Mouse (Mus musculus) kidney, embryonic 16.5 days (tissue): ENCODE results near the gene Gm3285. TPM values are rescaled to one million over a fixed set of nuclear protein-coding genes. Genes with fewer than 3 reads are reported as not detected.

Experiments used
- ATAC-seq: fragments of 200-750 bp; cut with Nextera tagmentation; 2 replicates; pipeline ENCODE4 v1.8.0; 2017; ENCODE audit warnings: moderate TSS enrichment; ENCODE audit not compliant: low FRiP score, low TSS enrichment
- H3K27ac ChIP-seq: fragments of 300-500 bp; sonication (generic); 2 replicates; pipeline ENCODE4 v1.5.1; 2014; ENCODE audit warnings: low read length
- H3K27me3 ChIP-seq: fragments of 300-500 bp; sonication (generic); 2 replicates; pipeline ENCODE4 v1.6.1; 2014; ENCODE audit warnings: low read length, control low read depth, mixed read lengths; ENCODE audit not compliant: insufficient read depth
- H3K36me3 ChIP-seq: fragments of 300-500 bp; sonication (generic); 2 replicates; pipeline ENCODE4 v1.6.1; 2014; ENCODE audit warnings: low read length, control low read depth, mixed read lengths; ENCODE audit not compliant: insufficient read depth
- H3K4me1 ChIP-seq: fragments of 300-500 bp; sonication (generic); 2 replicates; pipeline ENCODE4 v1.6.1; 2014; ENCODE audit warnings: low read length, control low read depth, mixed read lengths; ENCODE audit not compliant: insufficient read depth
- H3K4me2 ChIP-seq: fragments of 300-500 bp; sonication (generic); replicated peaks from 2 replicates; pipeline ENCODE4 v1.6.1; 2014; ENCODE audit warnings: low read depth, low read length
- H3K4me3 ChIP-seq: fragments of 300-500 bp; sonication (generic); 2 replicates; pipeline ENCODE4 v1.5.1; 2014; ENCODE audit warnings: mild to moderate bottlenecking, low read length
- H3K9ac ChIP-seq: fragments of 300-500 bp; sonication (generic); replicated peaks from 2 replicates; pipeline ENCODE4 v1.6.1; 2014; ENCODE audit warnings: low read length
- H3K9me3 ChIP-seq: fragments of 300-500 bp; sonication (generic); 2 replicates; pipeline ENCODE4 v1.6.1; 2016; ENCODE audit warnings: low read length, control low read depth
- WGBS: fragments of 180-500 bp; shearing (Covaris S2); extraction: QIAGEN DNeasy Blood & Tissue Kit; methylation state at CpG from one replicate; pipeline ENCODE4 v1.1.7; 2014; 5-methylcytosine and 5-hydroxymethylcytosine counted together
- polyA plus RNA-seq: library from polyadenylated mRNA; unstranded; fragments of >200 nt; fragmentation: Nextera tagmentation; extraction: Ambion mirVana; gene quantifications from 2 replicates; pipeline ENCODE4 v1.2.1, GENCODE M21; 2015

Gene Gm3285
- not detected in 2 replicates for polyA plus RNA-seq

- H3K36me3 ChIP-seq: no peaks in the 10 kb centered on the region
- H3K4me2 ChIP-seq: no peak within 1 kb of the TSS
- no peak within 1 kb of the TSS for H3K4me3 ChIP-seq
- H3K27me3 ChIP-seq: no peaks in the 10 kb centered on the region
- 0 out of 2 replicates have a peak, but pooled peaks cover 2% of the 10 kb centered on the region for H3K9me3 ChIP-seq
- no peak within 1 kb of the TSS for H3K27ac ChIP-seq
- no peak for ATAC-seq
- no peak within 1 kb of the TSS for H3K9ac ChIP-seq
- 64% methylated on average over 7 of the region's 7 CpGs for WGBS
- H3K4me1 ChIP-seq: no peaks in the 10 kb centered on the region
Observed at GRCm38 (mm10) chr10:77861675-77862074, at the start of gene Gm3285. Gene Gm3285, plus strand, starts transcription at chr10:77861975.

DNA sequence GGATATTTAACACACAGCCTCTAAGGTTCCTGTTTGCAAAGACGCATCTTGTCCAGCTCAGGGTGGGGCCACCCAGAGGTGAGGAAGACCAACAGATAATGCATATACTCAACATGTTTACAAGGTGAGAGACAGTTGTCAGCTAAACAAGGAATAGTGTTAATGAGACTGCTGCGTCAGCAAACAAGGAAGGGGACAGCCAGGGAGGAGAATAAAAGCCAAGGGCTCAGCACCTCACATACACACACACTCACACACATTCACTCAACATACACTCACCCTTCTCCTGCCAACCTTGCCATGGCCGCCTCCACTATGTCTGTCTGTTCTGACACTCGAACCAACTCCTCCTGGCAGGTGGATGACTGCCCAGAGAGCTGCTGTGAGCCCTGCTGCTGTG lies 47.4 kb upstream of the Gm3285 start, which contains the start of gene Gm2696:
Gene Gm2696, plus strand, starts transcription at position 301 of the 400 bp plus-strand sequence.
- no peaks in the 10 kb centered on the region; the same call in 1 of the 2 replicates for H3K9me3 ChIP-seq

DNA sequence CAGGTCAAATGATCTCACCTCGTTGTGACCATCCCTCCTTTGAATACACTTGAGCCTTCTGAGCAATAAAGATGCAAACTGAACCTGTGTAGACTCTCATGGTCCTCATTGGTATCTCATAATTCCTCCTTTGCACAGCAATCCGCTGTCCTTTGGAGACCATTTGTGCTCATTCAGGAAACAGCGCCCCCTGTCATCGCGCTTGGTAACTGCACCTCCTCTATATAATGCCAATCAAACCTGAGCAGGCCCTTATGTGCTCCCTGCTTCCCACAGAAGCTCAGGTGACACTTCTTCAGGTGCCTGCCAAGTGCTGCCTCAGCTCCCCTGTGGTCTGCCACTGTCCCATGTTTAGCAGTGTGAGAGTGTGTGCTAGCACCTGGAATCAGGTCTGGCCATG lies 46.3 kb upstream of the Gm3285 start:
- no peak overlapping the region for H3K4me3 ChIP-seq
- no peaks in the 10 kb centered on the region for H3K9me3 ChIP-seq
- WGBS: 41% methylated on average over 5 of the region's 5 CpGs
- H3K27ac ChIP-seq: no peak overlapping the region
- no peak overlapping the region for H3K4me2 ChIP-seq
- H3K36me3 ChIP-seq: no peaks in the 10 kb centered on the region
- no peaks in the 10 kb centered on the region for H3K4me1 ChIP-seq
- no peak overlapping the region for H3K9ac ChIP-seq
- ATAC-seq: no peak
- no peaks in the 10 kb centered on the region for H3K27me3 ChIP-seq

More for the DNA sequence above, 47.4 kb upstream of the Gm3285 start, which contains the start of gene Gm2696:
- H3K36me3 ChIP-seq: no peaks in the 10 kb centered on the region
- ATAC-seq: no peak
- no peaks in the 10 kb centered on the region for H3K4me1 ChIP-seq
- H3K4me2 ChIP-seq: no peak within 1 kb of the TSS
- H3K9ac ChIP-seq: no peak within 1 kb of the TSS
- H3K4me3 ChIP-seq: no peak within 1 kb of the TSS
- no peaks in the 10 kb centered on the region for H3K27me3 ChIP-seq
- 60% methylated on average over 4 of the region's 4 CpGs for WGBS
- H3K27ac ChIP-seq: no peak within 1 kb of the TSS

DNA sequence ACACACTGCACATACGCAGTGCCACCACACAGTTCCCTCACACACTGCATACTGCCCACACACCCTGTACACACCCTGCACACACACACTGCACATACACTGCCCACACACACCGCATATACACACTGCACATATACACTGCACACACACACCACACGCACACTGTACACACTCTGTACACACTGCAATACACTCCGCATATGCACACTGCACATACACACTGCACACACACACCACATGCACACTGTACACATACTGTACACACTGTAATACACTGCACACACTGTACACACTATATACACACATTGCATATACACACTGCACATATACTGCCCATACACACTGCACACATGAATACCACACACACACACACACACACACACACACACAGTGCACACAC lies 43.3 kb upstream of the Gm3285 start:
- Histone ChIP-seq H3K4me2 (no peak overlapping the region), H3K9ac (no peak overlapping the region), H3K4me1 (no peaks in the 10 kb centered on the region), H3K36me3 (no peaks in the 10 kb centered on the region), H3K4me3 (no peak overlapping the region), H3K27me3 (no peaks in the 10 kb centered on the region), H3K9me3 (no peaks in the 10 kb centered on the region), H3K27ac (no peak overlapping the region)
- ATAC-seq: no peak
- WGBS: 98% methylated on average over 4 of the region's 4 CpGs

- no peaks in the 10 kb centered on the region for H3K36me3 ChIP-seq
- H3K9me3 ChIP-seq: no peaks in the 10 kb centered on the region
- H3K27ac ChIP-seq: no peak overlapping the region
- H3K4me3 ChIP-seq: no peak overlapping the region
- no peak for ATAC-seq
- no peak overlapping the region for H3K9ac ChIP-seq
- WGBS: 38% methylated on average over 4 of the region's 4 CpGs
- no peak overlapping the region for H3K4me2 ChIP-seq
- no peaks in the 10 kb centered on the region for H3K4me1 ChIP-seq
- H3K27me3 ChIP-seq: no peaks in the 10 kb centered on the region
Observed at GRCm38 (mm10) chr10:77819203-77819602, 42.6 kb upstream of the Gm3285 start.

DNA sequence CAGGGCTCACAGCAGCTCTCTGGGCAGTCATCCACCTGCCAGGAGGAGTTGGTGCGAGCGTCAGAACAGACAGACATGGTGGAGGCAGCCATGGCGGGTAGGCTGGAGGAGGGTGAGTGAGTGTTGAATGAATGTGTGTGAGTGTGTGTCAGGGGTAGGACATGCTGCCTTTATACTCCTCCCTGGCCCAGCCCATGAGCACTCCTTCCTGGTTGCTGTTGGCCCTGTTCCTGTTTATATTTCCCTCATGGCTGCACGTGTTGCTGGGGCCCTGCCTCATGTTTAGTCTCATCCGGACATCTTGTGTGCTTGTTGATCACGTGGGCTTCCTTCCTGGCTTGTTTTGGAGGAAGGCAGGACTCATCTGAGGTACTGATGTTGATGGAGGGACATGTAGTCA lies 34.8 kb upstream of the Gm3285 start, which contains the start of gene Krtap10-4:
Gene Krtap10-4, minus strand, starts transcription at position 145 of the 400 bp plus-strand sequence.
- Histone ChIP-seq H3K9ac (no peak within 1 kb of the TSS), H3K27me3 (no peaks in the 10 kb centered on the region), H3K36me3 (no peaks in the 10 kb centered on the region), H3K4me2 (no peak within 1 kb of the TSS), H3K27ac (no peak within 1 kb of the TSS), H3K4me1 (no peaks in the 10 kb centered on the region), H3K4me3 (no peak within 1 kb of the TSS), H3K9me3 (no peaks in the 10 kb centered on the region)
- 69% methylated on average over 6 of the region's 6 CpGs for WGBS
- no peak for ATAC-seq

- 73% methylated on average over 9 of the region's 9 CpGs for WGBS
- Histone ChIP-seq H3K4me3 (no peak within 1 kb of the TSS), H3K4me1 (no peaks in the 10 kb centered on the region), H3K27ac (no peak within 1 kb of the TSS), H3K9ac (no peak within 1 kb of the TSS), H3K27me3 (no peaks in the 10 kb centered on the region), H3K4me2 (no peak within 1 kb of the TSS), H3K36me3 (no peaks in the 10 kb centered on the region), H3K9me3 (no peaks in the 10 kb centered on the region)
- no peak for ATAC-seq
Observed at GRCm38 (mm10) chr10:77835647-77836046, 26.1 kb upstream of the Gm3285 start, which contains the start of gene Krtap10-10. Gene Krtap10-10, plus strand, starts transcription at chr10:77835947.

DNA sequence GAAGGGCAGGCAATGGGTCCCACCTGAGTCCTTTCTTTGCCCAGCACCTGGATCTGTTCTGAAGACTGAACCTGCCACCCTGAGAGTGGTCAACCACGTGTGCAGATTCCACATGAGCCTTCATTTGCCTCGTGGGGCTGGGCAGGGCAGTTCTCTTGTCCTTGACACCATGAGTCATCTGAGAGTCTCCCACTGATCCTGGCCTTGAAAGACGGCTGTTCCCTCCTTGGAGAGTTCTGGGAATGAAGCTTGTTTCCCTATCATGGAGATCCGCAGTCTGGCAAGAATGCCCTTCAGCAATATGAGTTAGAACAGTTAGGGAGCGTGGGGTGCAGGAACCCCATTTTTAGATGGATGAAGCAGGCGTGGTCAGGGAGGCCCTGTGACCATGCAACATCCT lies 22.8 kb upstream of the Gm3285 start:
- H3K4me2 ChIP-seq: no peak overlapping the region
- H3K4me1 ChIP-seq: no peaks in the 10 kb centered on the region
- no peak overlapping the region for H3K9ac ChIP-seq
- H3K27me3 ChIP-seq: no peaks in the 10 kb centered on the region
- ATAC-seq: no peak
- no peak overlapping the region for H3K27ac ChIP-seq
- no peak overlapping the region for H3K4me3 ChIP-seq
- H3K36me3 ChIP-seq: no peaks in the 10 kb centered on the region
- peaks cover 6% of the 10 kb centered on the region; the same call in 1 of the 2 replicates for H3K9me3 ChIP-seq
- WGBS: 71% methylated on average over 6 of the region's 6 CpGs

DNA sequence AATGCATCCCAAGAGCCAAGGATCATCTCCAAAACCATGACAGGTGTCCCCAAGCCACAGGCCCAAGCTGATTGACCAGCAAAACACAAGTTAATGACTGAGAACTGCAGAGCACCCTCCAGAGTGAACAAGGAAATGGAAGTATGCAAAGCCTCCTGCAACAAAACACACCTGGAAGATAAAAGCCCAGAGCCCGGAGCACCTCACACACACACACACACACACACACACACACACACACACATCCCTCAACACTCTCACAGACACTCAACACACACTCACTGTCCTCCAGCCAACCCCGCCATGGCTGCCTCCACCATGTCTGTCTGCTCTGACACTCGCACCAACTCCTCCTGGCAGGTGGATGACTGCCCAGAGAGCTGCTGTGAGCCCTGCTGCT lies 15.3 kb upstream of the Gm3285 start, which contains the start of gene Gm36176:
Gene Gm36176, plus strand, starts transcription at position 301 of the 400 bp plus-strand sequence.
- ATAC-seq: no peak
- Histone ChIP-seq H3K27ac (no peak within 1 kb of the TSS), H3K4me3 (no peak within 1 kb of the TSS), H3K27me3 (no peaks in the 10 kb centered on the region), H3K9me3 (peaks cover 14% of the 10 kb centered on the region; the same call in 1 of the 2 replicates), H3K4me1 (no peaks in the 10 kb centered on the region), H3K9ac (no peak within 1 kb of the TSS), H3K36me3 (no peaks in the 10 kb centered on the region), H3K4me2 (no peak within 1 kb of the TSS)
- 71% methylated on average over 2 of the region's 3 CpGs for WGBS

DNA sequence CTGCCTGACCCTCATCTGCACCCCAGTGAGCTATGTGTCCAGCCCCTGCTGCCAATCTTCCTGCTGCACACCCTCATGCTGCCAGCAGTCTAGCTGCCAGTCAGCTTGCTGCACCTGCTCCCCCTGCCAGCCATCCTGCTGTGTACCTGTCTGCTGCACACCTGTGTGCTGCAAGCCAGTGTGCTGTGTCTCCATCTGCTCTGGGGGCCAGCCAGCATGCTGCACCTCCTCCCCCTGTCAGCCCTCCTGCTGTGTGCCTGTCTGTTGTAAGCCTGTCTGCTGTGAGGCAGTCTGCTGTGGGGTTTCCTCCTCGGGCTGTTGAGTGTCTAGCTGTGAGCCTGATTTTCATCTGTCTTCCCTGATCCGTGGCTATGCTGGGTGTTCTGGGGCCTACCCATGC lies 14.8 kb upstream of the Gm3285 start:
- Histone ChIP-seq H3K4me1 (no peaks in the 10 kb centered on the region), H3K27ac (no peak overlapping the region), H3K36me3 (no peaks in the 10 kb centered on the region), H3K27me3 (no peaks in the 10 kb centered on the region), H3K4me3 (no peak overlapping the region), H3K9me3 (peaks cover 14% of the 10 kb centered on the region; the same call in 1 of the 2 replicates), H3K4me2 (no peak overlapping the region), H3K9ac (no peak overlapping the region)
- WGBS: 26% methylated on average over 2 of the region's 2 CpGs
- ATAC-seq: no peak
